Mouse (Mus musculus): Measurements from ENCODE around the gene Sipa1l2.

DNA sequence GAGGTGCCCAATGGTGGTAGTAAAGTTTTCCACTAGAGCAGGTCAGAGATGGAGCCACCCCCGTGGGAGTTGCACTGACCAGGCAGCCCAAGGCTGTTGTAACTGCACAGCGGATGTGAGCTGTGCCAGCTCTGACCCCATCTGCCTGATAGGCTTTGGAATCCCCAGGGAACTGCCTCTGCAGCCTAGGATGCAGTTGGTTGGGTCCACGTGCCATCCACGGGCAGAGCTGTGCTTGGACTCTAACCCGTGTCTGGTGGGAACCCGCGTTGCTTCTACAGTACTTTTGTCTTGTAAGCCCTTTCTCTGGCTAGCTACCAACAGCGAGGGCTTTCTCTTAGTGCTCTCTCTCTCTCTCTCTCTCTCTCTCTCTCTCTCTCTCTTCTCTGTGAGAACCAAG is 36.7 kb downstream of the Sipa1l2 start:
- no peak for TF ChIP-seq CTCF (IDR thresholded peaks at IDR 0.05; ENCODE audit: low read depth)
- TF ChIP-seq EP300 (IDR thresholded peaks at IDR 0.05; ENCODE audit: low read depth), result no peak
